Mouse (Mus musculus) kidney, adult 2 months (tissue): Measurements from ENCODE around the gene Sh3gl2.

ENCODE experiments used
- CTCF ChIP-seq: fragments of 200-500 bp; conservative IDR thresholded peaks from 2 replicates; pipeline ENCODE4 v1.5.1; 2011; ENCODE audit warnings: low read depth, mild to moderate bottlenecking, control low read depth, low read length, moderate library complexity, mixed read lengths; ENCODE audit not compliant: insufficient read depth, insufficient read length
- POLR2A ChIP-seq: fragments of 200-500 bp; IDR thresholded peaks from one replicate; pipeline ENCODE4 v1.6.1; 2011; ENCODE audit warnings: low read depth, low read length, control low read depth

DNA sequence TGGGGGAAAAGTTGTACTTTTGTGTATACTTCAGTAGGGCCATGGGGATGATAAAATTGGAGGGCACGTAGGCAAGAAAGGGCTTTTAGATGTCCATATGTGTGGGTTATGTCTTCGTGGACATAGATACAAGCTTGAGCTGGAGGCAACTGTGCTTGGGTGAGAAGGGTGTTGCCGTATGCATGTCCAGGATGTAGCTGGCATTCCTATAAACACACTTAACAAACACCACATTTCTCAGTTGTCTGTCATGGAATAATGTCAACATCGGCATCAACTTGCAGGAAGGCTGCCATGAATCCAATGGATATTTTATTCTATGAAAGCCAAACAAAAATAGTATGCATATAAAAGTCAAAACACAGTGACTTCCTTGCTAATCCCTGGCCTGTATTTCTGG is 227.9 kb downstream of the Sh3gl2 start:
- TF ChIP-seq CTCF, result no peak
- no peak for TF ChIP-seq POLR2A
